Mouse (Mus musculus): Measurements from ENCODE around the gene Tinf2. TPM values are rescaled to one million over a fixed set of nuclear protein-coding genes. Genes with fewer than 3 reads are reported as not detected.

Tinf2 gene
- polyA plus RNA-seq (2015; fragmentation: Nextera tagmentation; extraction: Ambion mirVana): 25.3 and 25.7 TPM in 2 replicates

DNA sequence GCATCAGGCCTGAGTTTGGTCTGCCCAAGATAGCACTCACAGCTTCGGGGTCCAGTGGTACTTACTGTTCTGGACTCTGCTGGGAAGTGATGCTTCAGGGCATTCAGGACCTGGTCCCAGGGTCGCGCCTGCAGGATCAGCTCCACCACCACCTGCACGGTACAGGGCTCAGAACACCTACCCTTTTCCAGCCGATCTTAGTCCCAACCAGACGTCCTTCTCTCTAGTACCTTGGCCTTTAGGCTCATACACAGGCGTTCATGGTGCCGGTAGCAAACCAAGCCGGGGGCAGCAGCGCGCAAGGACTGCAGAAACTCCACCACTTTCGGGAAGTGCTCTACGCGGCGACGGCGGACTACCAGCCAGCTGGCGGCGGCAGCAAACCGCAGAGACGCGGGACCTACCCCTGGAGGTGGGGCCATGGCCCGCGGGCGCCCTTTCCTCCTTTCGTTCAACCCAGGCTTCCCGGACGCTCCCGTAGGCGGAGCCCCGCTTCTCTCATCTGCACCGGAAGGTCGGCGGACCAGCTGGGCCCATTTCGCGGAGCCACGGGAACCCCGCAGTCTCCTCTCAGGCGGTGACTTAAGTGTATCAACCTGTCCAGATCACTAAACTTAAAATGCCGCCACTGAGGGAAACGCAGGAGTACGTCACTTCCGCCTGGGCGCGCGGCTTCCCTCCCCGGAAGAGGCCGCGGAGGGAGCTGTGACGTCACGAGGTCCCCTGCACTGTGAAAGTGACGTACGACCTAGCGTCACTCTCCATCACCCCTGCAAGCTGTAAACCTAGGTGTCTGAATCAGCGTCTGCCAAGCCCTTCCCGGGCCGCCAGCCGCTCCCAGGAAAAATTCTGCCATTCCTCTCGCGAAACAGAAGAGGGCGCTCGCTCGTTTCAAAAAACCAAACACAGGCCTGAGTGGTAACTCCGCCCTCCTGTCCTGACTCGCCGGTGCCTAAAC lies at the start of gene Tinf2:
Gene Tinf2 (minus strand): TSS at position 661 of the 958 bp plus-strand sequence.
- peak within 1 kb of the TSS; percentile 69 for H3K9ac ChIP-seq (ENCODE audit: low read depth, low read length)
- under 1% methylated on average over 65 of the region's 66 CpGs for WGBS

DNA sequence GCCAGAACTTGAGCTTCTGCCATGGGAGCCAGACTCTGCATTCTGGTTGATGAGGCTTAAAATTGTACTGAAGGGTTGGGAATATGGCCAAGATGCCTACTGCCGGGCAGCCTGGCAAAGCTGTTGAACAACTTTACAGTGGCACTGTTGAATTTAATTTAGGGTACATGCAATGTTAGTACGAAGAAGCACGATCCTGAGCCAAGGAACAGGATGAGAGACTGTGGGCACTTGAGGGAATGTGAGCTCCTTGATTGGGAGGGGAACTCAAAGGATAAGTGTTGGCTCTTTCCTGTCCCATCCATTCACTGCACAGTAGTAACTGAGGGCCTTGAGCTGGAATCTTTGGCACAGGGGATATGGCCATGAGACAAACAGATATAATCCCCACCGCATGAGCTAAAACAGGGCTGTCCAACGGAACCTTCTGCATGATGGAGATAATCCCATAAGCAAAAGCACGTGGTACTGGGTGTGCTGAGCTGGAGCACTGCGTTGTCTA lies 49.0 kb upstream of the Tinf2 start:
- Histone ChIP-seq H3K27me3 (replicated peaks; ENCODE audit: control insufficient read depth, insufficient read depth, low read length) (no peaks in the 10 kb centered on the region), H3K4me2 (ENCODE audit: low read length) (no peak overlapping the region; the same call in 1 of the 2 replicates), H3K27ac (ENCODE audit: low read depth, low read length) (peak overlapping the region; percentile 71), H3K36me3 (ENCODE audit: control insufficient read depth, insufficient read depth, low read length) (no peaks in the 10 kb centered on the region), H3K4me3 (ENCODE audit: low read length) (no peak overlapping the region), H3K9me3 (ENCODE audit: control insufficient read depth, low read length) (no peaks in the 10 kb centered on the region), H3K4me1 (ENCODE audit: control insufficient read depth, insufficient read depth, low read depth, low read length) (peaks cover 3% of the 10 kb centered on the region), H3K9ac (ENCODE audit: low read depth, low read length) (no peak overlapping the region)
- 65% methylated on average over 7 of the region's 7 CpGs for WGBS
- peak; percentile 92 for ATAC-seq

More for the DNA sequence above, at the start of gene Tinf2:
- peak within 1 kb of the TSS; percentile 90 for H3K4me2 ChIP-seq (ENCODE audit: low read length)
- no peaks in the 10 kb centered on the region for H3K9me3 ChIP-seq (ENCODE audit: control insufficient read depth, low read length)
- no peaks in the 10 kb centered on the region for H3K27me3 ChIP-seq (replicated peaks; ENCODE audit: control insufficient read depth, insufficient read depth, low read length)
- H3K4me1 ChIP-seq (ENCODE audit: control insufficient read depth, insufficient read depth, low read depth, low read length): peaks cover 8% of the 10 kb centered on the region; the same call in 1 of the 2 replicates
- H3K36me3 ChIP-seq (ENCODE audit: control insufficient read depth, insufficient read depth, low read length): peaks cover 20% of the 10 kb centered on the region
- H3K4me3 ChIP-seq (ENCODE audit: low read length): peak within 1 kb of the TSS; percentile 78
- peak; percentile 99 for ATAC-seq
- H3K27ac ChIP-seq (ENCODE audit: low read depth, low read length): peak within 1 kb of the TSS; percentile 69

DNA sequence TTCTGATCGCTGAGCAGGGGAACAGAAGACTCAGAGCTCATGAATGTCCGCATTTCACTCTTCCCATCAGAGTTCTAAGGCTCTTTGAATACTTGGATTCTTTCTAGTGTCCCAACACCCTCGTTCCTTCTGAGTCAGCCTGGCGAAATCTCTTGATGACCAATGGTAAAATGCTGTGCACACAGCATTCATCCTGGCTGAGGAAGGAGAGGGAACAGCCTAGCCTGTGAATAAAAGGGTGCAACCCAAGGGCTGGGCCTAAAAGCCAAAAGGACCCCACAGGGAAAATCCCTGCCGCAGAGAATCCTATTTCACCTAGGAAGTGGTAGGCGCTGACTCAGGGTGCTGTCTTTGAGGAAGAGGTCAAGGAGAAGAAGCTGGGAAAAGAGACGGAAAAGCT lies 48.5 kb upstream of the Tinf2 start:
- no peak overlapping the region for H3K9ac ChIP-seq (ENCODE audit: low read depth, low read length)
- peak overlapping the region; percentile 71 for H3K27ac ChIP-seq (ENCODE audit: low read depth, low read length)
- no peak overlapping the region for H3K4me2 ChIP-seq (ENCODE audit: low read length)
- no peak overlapping the region for H3K4me3 ChIP-seq (ENCODE audit: low read length)
- 59% methylated on average over 7 of the region's 7 CpGs for WGBS
- no peaks in the 10 kb centered on the region for H3K27me3 ChIP-seq (replicated peaks; ENCODE audit: control insufficient read depth, insufficient read depth, low read length)
- ATAC-seq: peak; percentile 55; the same call in 1 of the 2 replicates
- no peaks in the 10 kb centered on the region for H3K9me3 ChIP-seq (ENCODE audit: control insufficient read depth, low read length)
- H3K36me3 ChIP-seq (ENCODE audit: control insufficient read depth, insufficient read depth, low read length): no peaks in the 10 kb centered on the region
- H3K4me1 ChIP-seq (ENCODE audit: control insufficient read depth, insufficient read depth, low read depth, low read length): peaks cover 3% of the 10 kb centered on the region

DNA sequence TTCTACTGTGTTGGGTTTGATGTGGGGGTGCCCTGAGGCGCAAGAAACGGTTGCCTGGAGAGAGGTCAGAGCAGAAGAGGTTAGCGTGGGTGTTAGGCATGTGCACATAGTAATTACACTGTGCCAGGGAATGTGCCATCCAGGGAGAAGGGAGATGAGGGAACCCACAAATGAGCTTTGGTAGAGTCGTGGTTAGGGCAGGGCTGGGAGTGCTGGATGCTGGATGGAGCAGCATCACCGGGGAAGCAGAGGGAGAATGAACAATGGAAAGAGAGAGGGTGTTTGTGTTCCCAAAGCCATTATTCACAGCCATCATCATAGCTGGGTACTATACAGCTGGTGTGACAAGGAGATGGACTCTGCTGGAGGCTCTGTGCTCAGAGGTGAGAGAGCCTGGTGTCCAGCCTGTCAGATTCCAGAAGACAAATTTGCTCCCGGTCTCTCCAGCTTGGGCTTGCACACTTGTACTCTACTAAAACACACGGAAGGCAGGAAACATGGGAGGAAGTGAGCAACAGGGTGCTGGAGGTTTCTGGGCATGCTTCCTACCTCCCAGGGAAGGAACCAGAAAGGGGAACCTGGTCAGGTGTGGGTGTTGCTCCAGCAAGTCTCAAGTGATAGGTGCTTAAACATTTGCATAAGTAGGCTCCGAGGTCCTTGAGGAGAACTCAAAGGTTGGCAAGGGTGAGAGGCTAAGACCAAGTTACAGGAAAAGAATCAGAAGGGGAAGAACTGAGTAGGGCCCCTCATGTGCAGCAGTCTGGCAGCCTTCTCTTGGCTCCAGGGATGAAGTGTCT lies 46.5 kb upstream of the Tinf2 start:
- Histone ChIP-seq H3K27me3 (replicated peaks; ENCODE audit: control insufficient read depth, insufficient read depth, low read length) (no peaks in the 10 kb centered on the region), H3K9ac (ENCODE audit: low read depth, low read length) (no peak overlapping the region), H3K27ac (ENCODE audit: low read depth, low read length) (no peak overlapping the region), H3K4me1 (ENCODE audit: control insufficient read depth, insufficient read depth, low read depth, low read length) (peaks cover 3% of the 10 kb centered on the region), H3K36me3 (ENCODE audit: control insufficient read depth, insufficient read depth, low read length) (no peaks in the 10 kb centered on the region), H3K4me3 (ENCODE audit: low read length) (no peak overlapping the region), H3K4me2 (ENCODE audit: low read length) (no peak overlapping the region), H3K9me3 (ENCODE audit: control insufficient read depth, low read length) (no peaks in the 10 kb centered on the region)
- 69% methylated on average over 8 of the region's 8 CpGs for WGBS
- no peak for ATAC-seq

DNA sequence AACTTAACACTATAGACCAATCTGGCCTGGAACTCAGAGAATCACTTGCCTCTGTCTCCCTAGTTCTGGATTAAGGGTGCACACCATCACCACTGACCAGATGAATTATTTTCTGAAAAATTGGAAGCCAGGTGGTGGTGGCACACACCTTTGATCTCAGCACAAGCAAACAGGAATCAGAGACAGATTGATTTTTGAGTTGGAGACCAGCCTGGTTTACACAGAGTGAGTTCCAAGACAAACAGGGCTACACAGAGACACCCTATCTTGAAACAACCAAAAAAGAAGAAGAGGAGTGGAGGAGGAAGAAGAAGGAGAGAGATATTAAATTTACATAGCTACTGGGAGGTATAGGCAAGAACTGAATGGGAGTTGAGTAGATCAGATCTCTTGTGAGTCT lies 44.6 kb upstream of the Tinf2 start:
- peaks cover 8% of the 10 kb centered on the region for H3K4me1 ChIP-seq (ENCODE audit: control insufficient read depth, insufficient read depth, low read depth, low read length)
- H3K27me3 ChIP-seq (replicated peaks; ENCODE audit: control insufficient read depth, insufficient read depth, low read length): no peaks in the 10 kb centered on the region
- no peak overlapping the region for H3K4me2 ChIP-seq (ENCODE audit: low read length)
- H3K9me3 ChIP-seq (ENCODE audit: control insufficient read depth, low read length): no peaks in the 10 kb centered on the region
- no peak overlapping the region for H3K9ac ChIP-seq (ENCODE audit: low read depth, low read length)
- H3K27ac ChIP-seq (ENCODE audit: low read depth, low read length): no peak overlapping the region
- H3K36me3 ChIP-seq (ENCODE audit: control insufficient read depth, insufficient read depth, low read length): no peaks in the 10 kb centered on the region
- H3K4me3 ChIP-seq (ENCODE audit: low read length): no peak overlapping the region
- ATAC-seq: no peak

DNA sequence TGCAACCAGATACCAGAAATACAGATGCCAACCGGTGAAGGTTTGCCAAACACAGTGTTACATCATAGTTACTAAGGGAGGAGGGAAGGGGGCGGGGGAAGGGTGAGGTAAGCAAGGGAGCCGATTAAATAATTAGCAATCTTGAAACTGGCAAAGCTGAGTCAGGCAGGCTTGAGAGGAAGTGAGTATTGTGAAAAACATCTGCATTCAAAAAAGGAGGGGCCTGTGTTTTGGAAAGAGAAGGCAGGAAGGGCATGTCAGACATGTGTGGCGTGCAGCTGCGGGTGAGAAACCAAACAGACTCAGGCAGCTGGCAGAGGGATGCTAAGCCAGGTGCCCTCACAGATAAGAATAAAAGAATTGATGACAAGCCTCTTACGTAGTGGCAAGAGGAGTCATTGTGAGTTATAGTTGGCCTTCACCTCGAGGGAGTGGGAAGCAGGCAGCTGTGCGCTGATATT lies 42.8 kb upstream of the Tinf2 start:
- Histone ChIP-seq H3K9me3 (ENCODE audit: control insufficient read depth, low read length) (no peaks in the 10 kb centered on the region), H3K27ac (ENCODE audit: low read depth, low read length) (no peak overlapping the region), H3K4me1 (ENCODE audit: control insufficient read depth, insufficient read depth, low read depth, low read length) (peaks cover 8% of the 10 kb centered on the region), H3K9ac (ENCODE audit: low read depth, low read length) (no peak overlapping the region), H3K36me3 (ENCODE audit: control insufficient read depth, insufficient read depth, low read length) (no peaks in the 10 kb centered on the region), H3K27me3 (replicated peaks; ENCODE audit: control insufficient read depth, insufficient read depth, low read length) (no peaks in the 10 kb centered on the region), H3K4me2 (ENCODE audit: low read length) (no peak overlapping the region), H3K4me3 (ENCODE audit: low read length) (no peak overlapping the region)
- WGBS: 67% methylated on average over 8 of the region's 8 CpGs
- ATAC-seq: no peak

DNA sequence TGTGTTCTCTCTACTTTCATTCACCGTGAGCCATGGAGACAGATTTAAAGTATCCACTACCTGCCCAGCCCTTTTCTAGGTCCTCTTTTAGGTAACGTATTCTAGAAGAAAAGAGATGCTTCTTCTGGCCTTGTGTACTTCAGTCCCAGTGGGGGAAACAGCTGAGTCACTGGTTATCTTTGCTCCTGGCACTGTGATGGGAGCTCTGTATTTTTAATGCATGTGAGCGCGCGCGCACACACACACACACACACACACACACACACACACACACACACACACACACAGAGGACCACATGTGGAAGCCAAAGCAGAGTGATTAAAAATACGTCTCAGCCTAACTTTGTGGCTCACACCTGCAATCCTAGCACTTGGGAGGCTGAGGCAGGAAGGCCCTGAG lies 41.8 kb upstream of the Tinf2 start:
- no peak overlapping the region for H3K27ac ChIP-seq (ENCODE audit: low read depth, low read length)
- peaks cover 2% of the 10 kb centered on the region; the same call in 1 of the 2 replicates for H3K36me3 ChIP-seq (ENCODE audit: control insufficient read depth, insufficient read depth, low read length)
- WGBS: 93% methylated on average over 7 of the region's 7 CpGs
- no peak overlapping the region for H3K4me3 ChIP-seq (ENCODE audit: low read length)
- H3K4me2 ChIP-seq (ENCODE audit: low read length): no peak overlapping the region
- H3K9me3 ChIP-seq (ENCODE audit: control insufficient read depth, low read length): no peaks in the 10 kb centered on the region
- no peak for ATAC-seq
- H3K4me1 ChIP-seq (ENCODE audit: control insufficient read depth, insufficient read depth, low read depth, low read length): peaks cover 8% of the 10 kb centered on the region
- H3K27me3 ChIP-seq (replicated peaks; ENCODE audit: control insufficient read depth, insufficient read depth, low read length): no peaks in the 10 kb centered on the region
- no peak overlapping the region for H3K9ac ChIP-seq (ENCODE audit: low read depth, low read length)

DNA sequence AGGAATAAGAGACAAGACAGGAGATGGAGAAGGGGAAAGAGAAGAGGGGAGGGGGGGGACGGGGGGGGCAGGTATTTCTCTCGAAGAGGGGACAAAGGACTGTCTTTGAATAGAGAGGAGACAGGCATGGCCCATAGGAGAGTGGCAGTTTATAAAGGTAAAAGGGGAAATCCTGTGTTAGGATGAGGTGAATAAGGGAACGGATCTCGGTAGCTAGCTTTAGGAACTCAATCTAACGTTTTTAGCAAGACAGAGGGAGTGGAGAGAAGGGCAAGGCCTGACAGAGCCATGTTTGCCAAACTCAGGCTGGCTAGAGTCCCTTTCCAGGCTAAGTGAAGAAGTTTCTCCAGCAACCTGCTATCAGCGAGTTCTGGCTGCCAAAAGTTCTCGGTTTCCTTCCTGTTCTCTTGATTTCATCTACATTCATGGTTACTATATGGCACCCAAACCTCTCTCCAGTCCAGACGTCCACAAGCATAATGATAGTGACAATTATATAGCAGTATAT lies 40.9 kb upstream of the Tinf2 start:
- H3K9ac ChIP-seq (ENCODE audit: low read depth, low read length): peak overlapping the region; percentile 78
- no peak overlapping the region for H3K27ac ChIP-seq (ENCODE audit: low read depth, low read length)
- H3K4me2 ChIP-seq (ENCODE audit: low read length): peak overlapping the region; percentile 55
- peaks cover 8% of the 10 kb centered on the region for H3K4me1 ChIP-seq (ENCODE audit: control insufficient read depth, insufficient read depth, low read depth, low read length)
- whole genome bisulfite sequencing: 45% methylated on average over 8 of the region's 8 CpGs
- no peaks in the 10 kb centered on the region for H3K27me3 ChIP-seq (replicated peaks; ENCODE audit: control insufficient read depth, insufficient read depth, low read length)
- H3K4me3 ChIP-seq (ENCODE audit: low read length): peak overlapping the region; percentile 73
- ATAC-seq: peak; percentile 7
- no peaks in the 10 kb centered on the region for H3K9me3 ChIP-seq (ENCODE audit: control insufficient read depth, low read length)
- H3K36me3 ChIP-seq (ENCODE audit: control insufficient read depth, insufficient read depth, low read length): peaks cover 4% of the 10 kb centered on the region
